Mouse (Mus musculus) thymus, adult 2 months (tissue): ENCODE measurements around the gene Nono. TPM values are rescaled to one million over a fixed set of nuclear protein-coding genes. Genes with fewer than 3 reads are reported as not detected.
"Not testable (repeated sequence)": the region's sequence is repeated elsewhere in the genome, so short reads cannot be mapped to it uniquely, and the experiment has no call there.

Experiments
- DNase-seq: peaks from one replicate; pipeline ENCODE4 v3.0.0; 2021
- H3K27ac ChIP-seq: fragments of 200-500 bp; 2 replicates; pipeline ENCODE4 v1.5.1; 2012; ENCODE audit warnings: low read length, control low read depth; ENCODE audit not compliant: control insufficient read depth, insufficient read depth
- H3K27me3 ChIP-seq: fragments of 200-500 bp; 2 replicates; pipeline ENCODE4 v1.6.1; 2012; ENCODE audit warnings: mild to moderate bottlenecking, low read length, moderate library complexity, mixed read lengths; ENCODE audit not compliant: control insufficient read depth, insufficient read depth
- H3K36me3 ChIP-seq: fragments of 200-500 bp; 2 replicates; pipeline ENCODE4 v1.6.1; 2012; ENCODE audit warnings: mild to moderate bottlenecking, low read length, moderate library complexity; ENCODE audit not compliant: control insufficient read depth, insufficient read depth
- H3K4me1 ChIP-seq: fragments of 200-500 bp; replicated peaks from 2 replicates; pipeline ENCODE4 v1.6.1; 2012; ENCODE audit warnings: low read length; ENCODE audit not compliant: control insufficient read depth, insufficient read depth
- H3K4me3 ChIP-seq: fragments of 200-500 bp; 2 replicates; pipeline ENCODE4 v1.5.1; 2012; ENCODE audit warnings: mild to moderate bottlenecking, low read length, control low read depth, moderate library complexity; ENCODE audit not compliant: control insufficient read depth, insufficient read depth
- CTCF ChIP-seq: fragments of 200-500 bp; IDR thresholded peaks from 2 replicates; pipeline ENCODE4 v1.5.1; 2012; ENCODE audit warnings: mild to moderate bottlenecking, control low read depth, low read length, moderate library complexity, borderline replicate concordance; ENCODE audit not compliant: control insufficient read depth, poor library complexity, insufficient read depth; ENCODE audit errors: extremely low read depth
- WGBS: fragments of 180-500 bp; shearing (Covaris S2); methylation state at CpG from one replicate; pipeline ENCODE4 v1.1.7; 2018; 5-methylcytosine and 5-hydroxymethylcytosine counted together
- polyA plus RNA-seq: library from polyadenylated mRNA; depleted of rRNA; stranded (reverse); fragments of >200 nt; gene quantifications from 2 replicates; pipeline ENCODE4 v1.2.3, GENCODE M21; 2012; rRNA removed

The Nono gene
- polyA plus RNA-seq, 1 experiment, result 269 TPM

GRCm38 (mm10) chrX:101486487-101487152 lies 57.5 kb downstream of the Nono start:
- DNase-seq, result peak; percentile 43
- WGBS, result 33% methylated on average over 11 of the region's 12 CpGs
- TF ChIP-seq CTCF, result peak; percentile 72

More at GRCm38 (mm10) chrX:101486487-101487152, 57.5 kb downstream of the Nono start:
- H3K36me3 ChIP-seq, H3K4me3 ChIP-seq, H3K27ac ChIP-seq, H3K4me1 ChIP-seq, H3K27me3 ChIP-seq: not testable (repeated sequence)

Other genes starting within 250 kb of the Nono start
- gene Snx12, start 206.8 kb upstream of the Nono start, polyA plus RNA-seq, result 15.7 and 17.1 TPM in 2 replicates
- 65.7 and 69.2 TPM in 2 replicates for gene Foxo4, start 174.8 kb upstream of the Nono start, polyA plus RNA-seq
- 1.3 and 2.0 TPM in 2 replicates for gene Gm614, start 165.3 kb upstream of the Nono start, polyA plus RNA-seq
- gene Il2rg, start 161.1 kb upstream of the Nono start, polyA plus RNA-seq, result 364 and 430 TPM in 2 replicates
- not detected in 2 replicates for gene Gm20489, start 160.3 kb upstream of the Nono start, polyA plus RNA-seq
- 363 and 395 TPM in 2 replicates for gene Med12, start 155.3 kb upstream of the Nono start, polyA plus RNA-seq
- gene Nlgn3, start 130.2 kb upstream of the Nono start, polyA plus RNA-seq, result 0.20 and 0.40 TPM in 2 replicates
- gene Gjb1, start 52.9 kb upstream of the Nono start, polyA plus RNA-seq, result 0.20 and 2.5 TPM in 2 replicates
- 51.2 and 54.5 TPM in 2 replicates for gene Zmym3, start 8.5 kb upstream of the Nono start, polyA plus RNA-seq
- 0.87 and 8.2 TPM in 2 replicates for gene Itgb1bp2, start 19.8 kb downstream of the Nono start, polyA plus RNA-seq
- gene Taf1, start 103.4 kb downstream of the Nono start, polyA plus RNA-seq, result 4.7 and 7.5 TPM in 2 replicates
- 192 and 229 TPM in 2 replicates for gene Ogt, start 210.7 kb downstream of the Nono start, polyA plus RNA-seq